Mouse (Mus musculus): ENCODE results near the gene Ezh2.

Gene Ezh2

GRCm38 (mm10) chr6:47532547-47532946, 62.6 kb downstream of the Ezh2 start:
- DNase-seq = no peak

GRCm38 (mm10) chr6:47527655-47528054, 67.5 kb downstream of the Ezh2 start:
- no peak for DNase-seq

GRCm38 (mm10) chr6:47527129-47527528, 68.0 kb downstream of the Ezh2 start:
- no peak for DNase-seq

- DNase-seq = peak; percentile 10
Observed at GRCm38 (mm10) chr6:47526446-47526845, 68.7 kb downstream of the Ezh2 start.

GRCm38 (mm10) chr6:47525041-47525440, 70.1 kb downstream of the Ezh2 start:
- no peak for DNase-seq

- DNase-seq = no peak
Observed at GRCm38 (mm10) chr6:47522431-47522830, 72.7 kb downstream of the Ezh2 start.

- DNase-seq = no peak
Observed at GRCm38 (mm10) chr6:47520030-47520429, 75.1 kb downstream of the Ezh2 start.

GRCm38 (mm10) chr6:47494562-47494961, 100.6 kb downstream of the Ezh2 start:
- no peak for DNase-seq

GRCm38 (mm10) chr6:47482027-47482426, 113.1 kb downstream of the Ezh2 start:
- DNase-seq = no peak
